Mouse (Mus musculus) left cerebral cortex, adult 11 months (tissue): ENCODE measurements around the gene Olfr56.
"Not testable (repeated sequence)": the region's sequence is repeated elsewhere in the genome, so short reads cannot be mapped to it uniquely, and the experiment has no call there.

Experiments
- DNase-seq: peaks from one replicate; pipeline ENCODE4 v3.0.0; 2022; ENCODE audit warnings: low spot score

Gene Olfr56

GRCm38 (mm10) chr11:49168839-49169611, 190.3 kb downstream of the Olfr56 start:
- DNase-seq: no peak

DNA sequence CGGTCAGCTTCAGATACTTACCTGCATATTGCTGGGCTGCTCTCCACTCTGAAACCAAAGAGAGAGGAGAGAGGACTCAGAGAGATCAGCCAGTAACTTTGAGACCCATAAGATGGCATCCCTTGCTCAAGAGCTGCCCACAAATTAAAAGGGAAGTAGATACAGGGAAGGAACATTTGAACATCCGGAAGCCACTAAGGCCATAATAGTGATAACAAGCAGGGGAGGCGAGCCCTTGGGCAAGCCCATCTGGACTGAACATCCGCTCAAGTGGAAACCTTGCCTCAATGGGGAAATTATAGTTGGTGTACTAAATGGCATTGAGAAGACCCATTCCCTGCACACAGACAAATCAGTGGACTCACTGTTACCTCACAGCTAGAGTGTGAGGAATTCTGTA, 191.9 kb downstream of the Olfr56 start:
- no peak for DNase-seq

DNA sequence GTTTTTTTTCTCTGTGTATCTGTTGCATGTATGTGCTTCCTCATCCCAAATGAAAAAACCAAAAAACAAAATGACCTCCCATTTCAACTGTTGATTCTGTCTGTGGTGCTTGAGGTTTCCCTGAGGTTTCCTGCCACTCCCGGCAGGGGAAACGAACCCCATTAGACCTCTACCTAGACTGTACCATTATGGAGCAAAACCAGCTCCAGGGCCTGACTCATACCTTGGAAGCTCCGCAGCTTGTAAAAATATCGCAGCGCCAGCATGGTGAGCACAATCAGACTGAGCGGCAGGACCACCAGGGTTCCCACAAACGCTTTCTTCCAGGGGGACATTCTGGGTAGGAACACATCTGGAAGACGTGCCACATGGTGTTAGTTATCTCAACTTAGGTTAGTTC, 196.7 kb downstream of the Olfr56 start:
- DNase-seq: no peak

- not testable (repeated sequence) for DNase-seq
These were observed 197.5 kb downstream of the Olfr56 start for GRCm38 (mm10) chr11:49176047-49176779.

GRCm38 (mm10) chr11:49183172-49183571, 204.5 kb downstream of the Olfr56 start:
- DNase-seq: no peak
